Mouse (Mus musculus) Muller cell, postnatal 12 days (primary cell): Measurements from ENCODE around the gene Lama4.
A peak's percentile ranks its signal among the peaks of the same experiment; 100 is the strongest.

Experiments used
- DNase-seq: peaks from one replicate; pipeline ENCODE4 v3.0.0-alpha.2; 2015; ENCODE audit errors: inconsistent ontology term

The Lama4 gene

DNA sequence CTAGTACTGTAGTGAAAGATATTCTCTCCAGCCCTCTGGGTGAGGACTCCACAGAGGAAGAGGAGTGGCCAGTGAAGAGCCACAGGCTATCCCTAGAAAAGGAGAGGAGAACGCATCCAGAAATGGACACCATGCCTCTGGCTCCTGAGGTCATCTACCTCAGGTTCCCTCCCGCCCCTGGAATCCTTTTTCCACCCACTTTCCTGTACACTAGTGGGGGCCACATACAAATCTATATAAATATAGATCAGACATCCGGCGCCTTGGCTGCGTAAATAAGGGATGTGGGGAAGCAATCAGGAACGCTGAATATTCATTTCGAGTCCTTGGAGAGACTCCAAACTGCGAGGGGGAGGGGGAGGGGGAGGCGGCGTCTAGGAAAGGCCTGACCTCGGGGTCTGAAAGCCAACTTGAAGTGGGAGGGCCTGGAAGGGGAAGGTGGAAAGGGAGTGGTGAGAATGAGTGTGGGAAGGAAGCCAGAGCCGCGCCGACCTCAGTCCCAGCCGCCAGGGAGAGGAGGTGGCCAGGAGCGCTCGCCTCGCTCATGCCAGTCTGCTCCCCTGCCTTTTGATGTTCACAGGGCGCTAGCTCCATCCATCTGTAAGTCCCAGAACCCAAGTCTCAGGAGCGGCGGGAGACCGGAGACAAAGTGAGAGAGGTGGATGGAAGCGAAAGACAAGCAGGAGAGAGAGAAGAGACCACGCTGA is at the start of gene Lama4:
Gene Lama4 (plus strand): TSS at position 441 of the 707 bp plus-strand sequence.
- DNase-seq: peak; percentile 44

DNA sequence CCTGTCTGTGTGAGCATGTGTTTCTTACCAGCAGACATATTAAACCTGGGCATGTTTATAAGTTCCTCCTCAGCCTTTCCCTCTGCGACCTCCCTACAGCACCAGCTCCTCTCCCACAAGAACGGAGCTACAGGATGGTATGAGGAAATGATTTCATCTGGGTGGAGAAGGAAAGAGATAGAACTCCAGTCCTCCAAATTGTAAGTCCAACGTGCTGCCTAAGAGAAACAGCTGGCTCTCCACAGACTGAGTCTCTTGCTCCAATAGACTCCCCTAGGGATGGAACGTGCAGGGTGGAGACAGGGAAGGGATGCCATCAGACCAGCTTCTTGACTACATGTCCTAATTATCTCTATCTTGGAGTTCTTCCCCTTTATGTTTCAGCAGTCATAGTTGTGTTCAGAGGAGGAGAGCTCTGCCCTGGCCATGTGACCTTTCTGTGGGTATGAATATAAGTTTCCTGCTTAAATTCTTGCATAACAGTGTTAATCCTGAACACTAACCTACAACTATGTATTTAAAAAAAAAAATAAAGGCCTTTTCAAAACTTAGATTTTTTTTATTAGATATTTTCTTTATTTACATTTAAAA is 49.2 kb upstream of the Lama4 start:
- DNase-seq: no peak

GRCm38 (mm10) chr10:38928940-38929697 is 36.2 kb upstream of the Lama4 start:
- no peak for DNase-seq

GRCm38 (mm10) chr10:38944701-38945100 is 20.6 kb upstream of the Lama4 start:
- no peak for DNase-seq

GRCm38 (mm10) chr10:38961920-38962319 is 3.4 kb upstream of the Lama4 start:
- no peak for DNase-seq

DNA sequence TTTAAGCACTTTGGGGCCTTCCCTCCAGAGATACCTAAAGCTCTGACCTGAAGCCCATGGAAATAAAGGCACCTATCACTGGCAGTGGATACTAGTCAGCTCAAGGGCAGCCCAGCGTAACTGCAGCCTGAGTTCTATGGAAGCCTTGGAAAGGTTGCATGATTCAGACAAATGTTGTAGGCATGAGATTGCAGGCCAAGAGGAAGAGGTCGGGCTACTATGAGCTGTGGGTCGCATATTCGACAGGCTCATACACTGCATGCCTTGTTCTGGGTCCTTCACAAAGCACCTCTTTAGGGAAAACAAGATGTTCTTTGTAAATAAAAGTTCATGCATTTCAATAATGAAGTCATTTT is 618 bp upstream of the Lama4 start:
- no peak for DNase-seq

GRCm38 (mm10) chr10:38965857-38966256 is 542 bp downstream of the Lama4 start:
- no peak for DNase-seq

DNA sequence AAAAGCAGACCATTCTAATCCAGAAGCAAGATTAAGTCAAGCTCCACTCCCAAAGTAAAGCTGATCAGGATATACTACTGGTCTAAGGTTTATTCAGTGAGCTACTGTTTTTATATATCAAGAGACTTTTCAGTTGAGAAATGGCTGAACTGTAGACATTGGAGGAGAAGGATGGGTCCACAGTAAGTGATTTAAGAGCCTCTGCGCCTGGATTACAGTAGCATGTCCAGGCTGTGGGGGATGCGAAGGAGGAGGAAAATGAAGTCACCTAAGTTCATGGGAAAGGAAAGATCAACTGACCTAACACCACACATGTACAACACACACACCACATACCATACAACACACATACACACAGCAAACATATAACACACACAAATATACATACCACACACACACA is 1.3 kb downstream of the Lama4 start:
- no peak for DNase-seq

DNA sequence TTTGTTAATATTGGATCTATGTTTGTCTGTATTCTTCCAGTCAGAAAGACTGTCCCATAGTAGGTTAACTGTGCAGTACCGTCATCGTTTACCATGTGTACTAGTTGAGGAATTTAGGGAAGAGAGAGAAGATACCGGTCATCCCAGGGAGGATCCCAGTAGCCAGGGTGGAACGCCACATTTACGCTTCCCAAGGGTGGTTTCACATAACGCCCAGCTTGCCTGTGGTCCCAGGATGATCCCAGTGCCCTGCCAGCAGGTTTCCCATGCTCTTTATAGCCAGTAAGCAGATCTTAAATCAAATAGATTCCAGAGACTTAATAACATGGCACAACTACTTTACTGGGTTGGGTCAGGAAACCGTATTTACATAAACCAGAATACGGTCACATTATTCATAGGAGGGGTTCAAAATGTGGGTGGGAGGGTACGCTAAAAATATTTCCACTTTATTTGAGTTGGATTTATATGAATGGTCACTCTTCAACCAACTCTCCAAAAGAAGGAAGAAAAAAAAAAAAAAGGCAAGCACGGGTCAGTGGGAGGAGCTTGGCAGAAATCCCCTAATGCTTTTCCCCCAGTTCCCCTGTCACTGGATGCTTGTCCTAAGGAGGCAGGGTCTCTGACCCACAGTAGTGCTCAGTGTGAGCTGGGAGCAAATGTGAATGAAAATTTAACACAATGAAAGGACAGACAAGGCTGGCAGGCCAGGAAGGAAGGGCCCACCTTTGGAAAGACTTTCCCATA is 3.2 kb downstream of the Lama4 start:
- no peak for DNase-seq

GRCm38 (mm10) chr10:38969543-38969942 is 4.2 kb downstream of the Lama4 start:
- DNase-seq: no peak

GRCm38 (mm10) chr10:38969975-38970374 is 4.7 kb downstream of the Lama4 start:
- no peak for DNase-seq

DNA sequence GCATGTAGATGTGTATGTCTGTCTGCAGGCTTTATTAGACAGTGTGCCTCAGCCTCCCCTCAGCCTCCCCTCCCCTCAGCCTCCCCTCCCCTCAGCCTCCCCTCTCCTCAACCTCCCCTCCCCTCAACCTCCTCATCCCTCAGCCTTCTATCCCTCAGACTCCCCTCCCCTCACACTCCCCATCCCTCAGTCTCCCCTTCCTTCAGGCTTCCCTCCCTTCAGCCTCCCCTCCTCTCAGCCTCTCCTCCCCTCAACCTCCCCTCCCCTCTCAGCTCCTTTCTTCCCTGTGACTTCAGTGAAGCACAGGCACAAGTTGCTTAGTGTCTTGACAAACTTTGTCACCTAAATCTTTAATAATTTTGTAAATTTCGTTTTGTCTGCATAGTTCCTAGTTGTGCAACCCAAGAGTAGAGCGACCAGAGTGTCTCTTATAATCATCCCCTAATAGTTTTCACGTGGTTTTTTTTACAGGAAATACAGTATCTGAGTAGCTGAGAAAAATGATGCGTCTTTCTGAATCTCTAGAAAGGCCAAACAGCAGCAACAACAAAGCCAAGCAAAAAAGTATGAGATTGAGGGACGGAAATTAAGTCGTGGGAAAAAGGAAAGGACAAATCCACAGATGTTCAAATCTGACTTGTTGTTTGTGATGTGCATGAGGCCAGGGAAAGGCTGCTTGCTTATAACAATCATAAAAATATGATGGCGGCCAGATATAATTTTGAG is 7.1 kb downstream of the Lama4 start:
- no peak for DNase-seq

DNA sequence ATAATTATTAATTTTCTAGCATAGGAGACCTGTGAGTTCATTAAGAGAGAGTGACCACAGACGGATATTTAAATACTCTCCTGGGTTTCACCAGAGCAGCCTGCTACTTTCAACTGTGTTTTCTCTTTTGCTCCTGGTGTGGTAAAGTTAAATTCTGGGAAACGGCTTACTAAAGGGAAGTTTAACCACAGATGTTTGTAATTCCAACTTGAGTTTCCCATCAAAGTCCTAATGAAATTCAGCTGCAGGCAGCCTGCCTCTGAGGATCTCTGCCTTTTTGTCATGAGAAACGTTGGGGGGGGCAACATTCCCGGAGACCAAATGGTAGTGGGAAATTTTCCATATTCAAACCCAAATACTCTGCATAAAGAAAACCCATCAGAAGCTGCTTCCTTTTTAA is 7.7 kb downstream of the Lama4 start:
- DNase-seq: no peak

DNA sequence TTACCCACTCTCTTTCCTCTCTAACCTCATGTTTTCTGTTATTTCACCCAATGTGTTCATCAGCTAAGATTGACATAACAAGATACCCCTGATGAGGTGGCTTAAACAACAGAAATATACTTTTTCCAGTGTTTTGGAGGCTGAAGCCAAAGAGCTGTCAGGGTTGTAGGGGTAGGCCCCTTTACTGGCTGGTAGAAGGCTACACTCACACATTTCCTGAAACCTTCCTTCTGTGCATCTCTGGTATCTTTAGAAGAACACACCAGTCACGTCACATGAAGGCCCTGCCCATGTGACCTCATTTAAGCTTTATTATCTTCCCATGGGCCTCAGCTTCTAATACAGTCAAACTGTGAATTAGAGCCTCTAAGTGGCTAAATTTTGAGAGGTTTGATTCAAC is 12.9 kb downstream of the Lama4 start:
- DNase-seq: no peak

DNA sequence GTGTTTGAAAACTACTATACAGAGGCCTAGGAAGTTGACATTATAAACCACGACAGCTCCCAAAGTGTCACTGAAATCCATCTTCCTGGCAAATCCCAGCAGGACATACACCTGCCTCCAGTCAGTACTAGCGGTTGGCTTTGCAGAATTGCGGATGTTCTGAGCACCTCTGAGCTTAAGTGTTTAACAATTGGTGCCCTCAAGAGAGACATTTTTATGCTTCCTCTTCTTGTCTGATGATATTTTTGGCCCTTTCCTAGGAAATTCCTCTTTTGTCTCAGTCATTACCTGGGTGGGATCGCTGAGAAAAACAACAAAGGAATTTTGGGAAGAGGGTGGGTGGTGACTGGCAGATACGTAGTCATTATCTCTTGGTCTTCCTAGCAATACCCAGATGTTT is 14.4 kb downstream of the Lama4 start:
- DNase-seq: no peak

DNA sequence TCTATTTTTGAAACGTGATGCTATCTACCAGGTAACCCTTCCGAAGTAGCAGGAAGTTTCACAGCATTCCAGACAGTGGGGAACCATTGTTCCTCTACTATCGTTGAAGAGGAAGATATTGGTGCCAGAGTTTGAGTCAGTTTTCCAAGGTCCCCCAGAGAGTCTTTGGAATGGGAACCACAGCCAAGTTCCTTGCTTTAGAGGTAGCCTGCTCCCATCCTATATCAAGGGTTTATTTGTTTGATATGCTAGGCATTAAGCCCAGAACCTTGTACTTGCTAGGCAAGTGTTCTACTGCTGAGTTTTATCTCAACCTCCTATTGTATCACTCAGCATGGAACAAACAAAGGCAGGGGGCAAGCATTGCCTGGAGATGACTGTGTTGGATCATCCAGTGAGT is 15.7 kb downstream of the Lama4 start:
- peak; percentile 11 for DNase-seq

DNA sequence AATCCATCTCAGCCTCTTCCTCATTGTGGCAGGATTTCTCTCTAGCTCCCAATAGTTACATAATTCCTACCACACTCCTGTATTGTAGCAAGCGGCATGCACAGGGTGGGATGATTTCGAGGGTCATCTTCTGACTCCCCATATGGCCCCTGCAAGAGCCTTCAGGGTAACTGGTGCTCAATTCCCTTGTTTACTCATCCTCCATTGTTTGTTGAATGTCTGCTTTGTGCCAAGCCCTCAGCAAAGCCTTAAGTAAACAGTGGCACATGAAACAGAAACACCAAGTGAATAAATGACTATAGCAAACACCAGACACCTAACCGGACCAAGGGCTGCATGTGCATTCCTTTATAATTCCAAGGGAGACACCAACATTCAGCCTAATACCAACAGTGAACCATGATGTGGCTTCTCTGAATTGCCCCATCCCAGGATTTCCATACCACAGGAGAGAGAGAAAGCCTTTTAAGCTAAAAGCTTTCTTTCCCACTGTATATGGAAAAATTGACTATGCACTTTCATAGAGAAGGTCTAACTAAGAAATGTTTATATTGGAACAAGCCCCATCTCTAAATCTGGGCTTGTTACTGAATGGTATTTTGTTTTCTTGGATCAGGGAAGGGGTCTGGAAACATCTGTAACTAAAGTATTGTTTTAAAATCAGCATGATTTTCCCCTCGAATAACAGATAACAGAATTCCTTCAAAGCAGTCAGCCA is 19.2 kb downstream of the Lama4 start:
- DNase-seq: no peak

- DNase-seq: no peak
These were observed 20.7 kb downstream of the Lama4 start for GRCm38 (mm10) chr10:38986053-38986452.

GRCm38 (mm10) chr10:38992827-38993226 is 27.5 kb downstream of the Lama4 start:
- no peak for DNase-seq

- no peak for DNase-seq
These were observed 28.5 kb downstream of the Lama4 start for GRCm38 (mm10) chr10:38993632-38994424.
